Mouse (Mus musculus): Measurements from ENCODE around the gene Cdk12. TPM values are rescaled to one million over a fixed set of nuclear protein-coding genes. Genes with fewer than 3 reads are reported as not detected.
A peak's percentile ranks its signal among the peaks of the same experiment; 100 is the strongest.

Cdk12 gene
- polyA plus RNA-seq, 1 experiment, result 26.2 TPM

DNA sequence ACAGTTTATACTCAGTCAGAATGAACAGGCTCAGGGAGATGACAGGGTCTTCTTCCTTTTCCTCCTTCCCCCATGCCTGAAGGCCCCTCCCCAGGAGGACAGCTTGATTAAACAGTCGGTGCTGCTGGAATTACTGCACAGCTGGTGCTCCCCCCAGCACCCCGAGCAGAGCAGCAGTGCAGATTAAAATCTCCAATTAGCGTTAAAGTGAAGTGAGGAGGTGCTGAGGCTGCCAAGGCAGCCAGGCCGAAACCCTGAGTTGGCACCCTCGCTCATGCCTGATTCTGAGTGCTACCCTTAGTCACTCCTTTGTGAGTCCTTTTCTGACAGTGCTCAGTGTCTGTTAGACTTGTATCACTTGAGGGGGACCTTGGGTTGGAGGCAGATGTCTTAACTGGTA is 63.0 kb downstream of the Cdk12 start:
- TF ChIP-seq CTCF (IDR thresholded peaks at IDR 0.05; ENCODE audit: borderline replicate concordance, extremely low read depth, insufficient read depth, insufficient read length), result no peak
- TF ChIP-seq POLR2A (IDR thresholded peaks at IDR 0.05; ENCODE audit: borderline replicate concordance, extremely low read depth, insufficient read depth, insufficient read length, poor library complexity, severe bottlenecking), result no peak
- DNase-seq (ENCODE audit: low read depth), result peak; percentile 86

DNA sequence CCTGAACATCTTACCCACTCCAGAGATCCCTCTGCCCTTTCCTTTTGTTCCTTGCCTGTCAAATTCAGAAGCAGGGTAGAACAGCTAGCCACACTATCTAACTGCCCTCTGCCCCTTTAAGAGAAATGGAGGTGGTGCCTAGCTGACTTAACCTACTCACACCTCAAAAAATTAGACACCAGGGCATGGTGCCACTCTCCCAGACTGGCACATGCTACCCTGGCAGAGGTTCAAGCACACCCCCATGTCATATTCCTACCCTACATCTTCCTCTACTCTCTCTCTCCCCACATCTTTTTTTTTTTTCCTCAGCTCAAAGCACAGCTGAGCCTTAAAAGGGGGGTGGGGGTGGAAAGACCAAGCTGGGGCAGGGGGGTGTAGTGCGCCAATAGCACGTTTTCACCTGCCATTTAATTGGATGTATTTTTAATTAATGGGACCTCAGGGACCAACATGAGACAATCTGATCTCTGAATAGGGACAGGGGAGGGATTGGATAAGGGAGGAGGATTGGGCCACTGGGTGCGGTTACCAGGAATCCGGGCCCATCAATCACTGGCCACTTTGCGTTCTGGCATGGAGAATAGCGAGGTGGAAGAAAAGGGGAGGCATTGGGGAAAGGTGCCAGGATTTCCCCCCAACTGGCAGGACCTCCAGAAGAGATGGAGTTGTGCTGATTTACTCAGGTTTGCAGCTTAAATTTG is 64.0 kb downstream of the Cdk12 start:
- TF ChIP-seq CTCF (IDR thresholded peaks at IDR 0.05; ENCODE audit: borderline replicate concordance, extremely low read depth, insufficient read depth, insufficient read length), result no peak
- TF ChIP-seq POLR2A (IDR thresholded peaks at IDR 0.05; ENCODE audit: borderline replicate concordance, extremely low read depth, insufficient read depth, insufficient read length, poor library complexity, severe bottlenecking), result no peak
- peak; percentile 90 for DNase-seq (ENCODE audit: low read depth)

DNA sequence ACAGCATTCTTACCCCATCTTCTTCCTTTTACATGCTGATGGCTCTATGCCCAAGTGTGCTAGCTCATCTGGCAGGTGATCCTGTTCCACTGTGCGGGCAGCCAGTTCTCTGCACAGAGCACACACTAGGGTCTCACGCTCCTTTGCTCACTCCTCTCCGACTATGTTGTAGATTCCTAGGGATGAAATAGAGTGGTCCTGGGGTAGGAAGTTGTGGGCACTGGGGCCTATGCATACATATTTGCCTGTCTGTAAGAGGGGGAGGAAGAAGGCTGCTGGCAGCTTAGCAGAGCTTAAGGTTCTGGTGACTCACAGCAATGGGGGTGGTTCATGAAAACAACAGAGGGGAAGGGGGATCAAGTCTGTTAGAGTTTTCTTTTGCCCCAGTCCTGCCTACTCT is 67.2 kb downstream of the Cdk12 start:
- TF ChIP-seq POLR2A (IDR thresholded peaks at IDR 0.05; ENCODE audit: borderline replicate concordance, extremely low read depth, insufficient read depth, insufficient read length, poor library complexity, severe bottlenecking), result no peak
- TF ChIP-seq CTCF (IDR thresholded peaks at IDR 0.05; ENCODE audit: borderline replicate concordance, extremely low read depth, insufficient read depth, insufficient read length), result no peak
- DNase-seq (ENCODE audit: low read depth), result no peak

DNA sequence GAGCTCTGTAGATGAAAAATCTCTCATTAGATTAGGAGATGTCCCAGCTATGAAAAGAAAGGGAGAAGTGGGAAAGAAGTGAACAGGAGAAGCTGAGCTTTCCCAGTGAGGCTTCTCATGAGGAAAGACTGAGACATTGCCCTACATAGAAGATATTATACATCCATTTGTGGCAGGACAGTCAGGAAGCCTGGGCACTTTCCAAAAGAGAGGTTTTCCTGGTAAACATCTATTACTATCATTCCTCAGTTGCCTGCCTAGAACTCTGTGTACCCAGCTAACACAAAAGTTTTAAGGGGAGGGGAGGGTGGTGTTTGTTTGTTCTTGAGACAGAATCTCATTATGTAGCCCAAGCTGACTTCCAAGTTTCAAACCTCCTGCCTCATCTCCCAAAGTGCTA is 67.6 kb downstream of the Cdk12 start:
- no peak for DNase-seq (ENCODE audit: low read depth)
- TF ChIP-seq CTCF (IDR thresholded peaks at IDR 0.05; ENCODE audit: borderline replicate concordance, extremely low read depth, insufficient read depth, insufficient read length) (no peak), POLR2A (IDR thresholded peaks at IDR 0.05; ENCODE audit: borderline replicate concordance, extremely low read depth, insufficient read depth, insufficient read length, poor library complexity, severe bottlenecking) (no peak)

DNA sequence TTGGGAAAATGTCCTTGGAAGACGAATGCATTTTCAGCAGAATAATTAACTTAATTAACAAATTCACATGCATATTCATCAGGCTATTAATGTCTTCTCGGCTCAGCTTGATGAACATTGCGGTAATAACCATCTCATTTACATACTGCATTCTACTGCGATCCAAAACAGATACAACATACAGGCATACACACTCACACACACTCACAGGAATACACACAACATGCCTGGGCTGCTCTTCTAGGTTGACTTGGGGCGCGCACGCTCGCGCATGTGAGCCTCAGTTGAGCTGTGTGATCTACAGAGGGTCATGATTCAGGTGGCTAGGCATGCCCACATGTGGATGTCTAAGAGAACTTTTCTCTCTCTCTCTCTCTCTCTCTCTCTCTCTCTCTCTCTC is 80.9 kb downstream of the Cdk12 start:
- peak; percentile 93 for DNase-seq (ENCODE audit: low read depth)
- TF ChIP-seq CTCF (IDR thresholded peaks at IDR 0.05; ENCODE audit: borderline replicate concordance, extremely low read depth, insufficient read depth, insufficient read length), result no peak

DNA sequence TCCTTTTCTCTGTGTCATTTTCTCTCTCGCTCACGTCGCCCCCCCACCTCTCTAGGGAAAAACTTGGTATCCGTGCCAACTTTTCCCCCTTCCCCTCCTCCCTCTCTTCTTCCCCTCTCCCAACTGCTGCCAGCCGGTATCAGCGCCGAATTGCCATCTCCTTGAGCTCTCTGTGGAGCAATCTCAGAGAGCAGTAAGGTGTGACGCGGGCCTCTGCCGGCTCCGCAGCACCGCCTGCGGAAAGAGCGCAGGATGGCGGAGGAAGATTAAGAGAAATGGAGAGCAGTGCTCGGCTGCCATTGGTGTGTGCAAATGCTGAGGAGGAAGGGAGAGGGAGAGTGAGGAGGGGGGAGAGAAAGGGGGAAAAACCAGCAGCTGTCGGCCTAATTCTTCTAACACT is 81.4 kb downstream of the Cdk12 start:
- TF ChIP-seq POLR2A (IDR thresholded peaks at IDR 0.05; ENCODE audit: borderline replicate concordance, extremely low read depth, insufficient read depth, insufficient read length, poor library complexity, severe bottlenecking), result no peak
- TF ChIP-seq CTCF (IDR thresholded peaks at IDR 0.05; ENCODE audit: borderline replicate concordance, extremely low read depth, insufficient read depth, insufficient read length), result peak; percentile 24; the same call in 1 of the 2 replicates

DNA sequence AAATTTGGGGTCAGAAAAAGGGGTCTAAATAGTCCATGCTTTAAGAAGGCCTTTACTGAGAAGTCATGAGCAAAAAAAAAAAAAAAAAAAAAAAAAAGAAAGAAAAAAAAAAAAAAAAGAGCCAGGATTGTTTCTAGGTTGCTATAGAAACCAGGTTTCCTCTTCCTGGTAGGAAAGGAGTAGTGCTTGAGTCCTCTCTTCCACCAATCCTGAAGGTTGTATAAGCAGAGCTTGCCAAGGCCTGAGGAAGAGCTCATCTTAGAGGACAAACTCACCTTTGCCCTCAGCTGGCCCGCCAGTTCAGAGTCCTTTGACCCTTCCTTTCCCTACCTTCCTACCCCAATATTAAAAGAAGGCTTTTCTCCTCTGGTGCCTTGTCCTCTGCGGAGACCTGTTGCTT is 82.5 kb downstream of the Cdk12 start:
- TF ChIP-seq POLR2A (IDR thresholded peaks at IDR 0.05; ENCODE audit: borderline replicate concordance, extremely low read depth, insufficient read depth, insufficient read length, poor library complexity, severe bottlenecking) (no peak), CTCF (IDR thresholded peaks at IDR 0.05; ENCODE audit: borderline replicate concordance, extremely low read depth, insufficient read depth, insufficient read length) (no peak)
- no peak for DNase-seq (ENCODE audit: low read depth)

More for the DNA sequence above, 81.4 kb downstream of the Cdk12 start:
- DNase-seq (ENCODE audit: low read depth), result peak; percentile 96

DNA sequence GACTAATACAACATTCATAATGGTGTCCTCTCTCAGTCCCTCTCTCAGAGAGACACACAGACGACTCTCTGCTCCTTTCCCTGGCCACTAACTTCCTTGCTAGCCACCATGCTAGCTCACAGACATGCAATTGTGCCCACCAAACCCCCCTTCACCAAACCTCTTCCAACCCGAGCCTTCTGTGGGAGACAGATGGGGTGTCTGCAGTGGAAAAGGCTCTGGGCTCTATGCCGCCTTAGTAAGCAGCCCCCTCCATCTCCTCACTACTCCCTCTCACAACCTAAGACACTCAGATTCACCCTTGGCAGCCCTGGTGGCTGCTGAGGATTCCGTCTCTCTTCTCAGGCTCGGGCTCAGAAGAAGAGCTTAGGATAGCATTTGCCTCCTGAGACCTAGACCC is 84.7 kb downstream of the Cdk12 start:
- TF ChIP-seq POLR2A (IDR thresholded peaks at IDR 0.05; ENCODE audit: borderline replicate concordance, extremely low read depth, insufficient read depth, insufficient read length, poor library complexity, severe bottlenecking) (no peak), CTCF (IDR thresholded peaks at IDR 0.05; ENCODE audit: borderline replicate concordance, extremely low read depth, insufficient read depth, insufficient read length) (no peak)
- peak; percentile 89 for DNase-seq (ENCODE audit: low read depth)

DNA sequence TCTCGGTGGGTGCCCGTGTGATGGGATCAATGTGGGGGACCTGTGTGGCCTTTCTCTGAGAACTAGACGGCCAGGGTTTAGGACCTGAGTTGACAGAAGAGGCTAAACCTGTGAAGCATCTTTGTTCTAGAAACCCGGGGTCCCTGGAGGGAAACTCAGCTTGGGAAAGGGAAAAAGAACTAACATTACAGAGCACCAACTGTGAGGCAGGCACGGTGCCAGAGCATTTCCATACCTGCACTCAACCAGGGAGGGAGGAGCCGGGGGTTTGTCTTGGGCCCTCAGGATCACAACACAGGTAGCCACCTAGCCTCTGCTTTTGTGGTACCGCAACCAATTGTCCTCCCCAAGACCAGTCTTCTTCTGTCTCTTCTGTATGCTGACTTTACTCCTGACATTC is 85.1 kb downstream of the Cdk12 start:
- DNase-seq (ENCODE audit: low read depth), result peak; percentile 71

DNA sequence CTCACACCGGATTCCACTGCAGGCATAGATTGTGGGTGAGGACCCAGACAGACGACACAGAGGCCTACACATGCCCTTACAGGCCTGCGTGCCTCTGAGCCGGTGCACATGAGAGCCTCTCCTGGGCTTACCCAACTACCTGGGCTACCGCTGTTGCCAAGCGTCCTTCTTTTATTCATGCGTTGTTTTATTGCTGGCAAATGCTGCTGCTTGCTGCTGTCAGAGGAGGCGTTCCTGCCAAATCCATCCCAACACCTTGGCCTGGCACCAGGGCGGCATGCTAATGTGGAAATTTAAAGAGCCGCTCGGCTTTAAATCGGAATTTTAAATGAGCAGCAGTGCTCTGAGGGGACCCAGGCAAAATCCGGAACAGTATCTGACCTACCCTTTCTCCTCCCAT is 87.0 kb downstream of the Cdk12 start:
- peak; percentile 94 for DNase-seq (ENCODE audit: low read depth)
- TF ChIP-seq POLR2A (IDR thresholded peaks at IDR 0.05; ENCODE audit: borderline replicate concordance, extremely low read depth, insufficient read depth, insufficient read length, poor library complexity, severe bottlenecking) (no peak), CTCF (IDR thresholded peaks at IDR 0.05; ENCODE audit: borderline replicate concordance, extremely low read depth, insufficient read depth, insufficient read length) (no peak)

More for the DNA sequence above, 85.1 kb downstream of the Cdk12 start:
- no peak for TF ChIP-seq POLR2A (IDR thresholded peaks at IDR 0.05; ENCODE audit: borderline replicate concordance, extremely low read depth, insufficient read depth, insufficient read length, poor library complexity, severe bottlenecking)
- no peak for TF ChIP-seq CTCF (IDR thresholded peaks at IDR 0.05; ENCODE audit: borderline replicate concordance, extremely low read depth, insufficient read depth, insufficient read length)

DNA sequence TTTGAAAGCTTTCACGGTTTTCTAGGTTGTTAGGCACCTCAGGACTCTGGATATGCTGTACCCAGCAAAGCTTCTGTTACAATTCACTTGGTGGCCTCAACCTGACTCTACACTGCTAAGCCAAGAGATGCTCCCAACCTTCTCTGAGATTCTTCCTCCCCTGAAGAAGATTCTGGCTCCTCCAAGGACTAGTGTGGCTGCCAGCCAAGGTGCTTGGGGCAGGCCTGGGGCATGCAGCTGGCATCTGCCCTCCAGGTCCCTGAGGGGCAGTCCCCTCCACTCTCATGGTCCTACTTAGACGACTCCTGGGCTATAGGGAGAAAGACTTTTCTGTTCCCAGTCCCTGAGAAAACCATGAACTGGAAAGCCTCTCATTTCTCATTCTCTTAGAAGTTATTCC is 88.0 kb downstream of the Cdk12 start:
- TF ChIP-seq CTCF (IDR thresholded peaks at IDR 0.05; ENCODE audit: borderline replicate concordance, extremely low read depth, insufficient read depth, insufficient read length), result no peak
- TF ChIP-seq POLR2A (IDR thresholded peaks at IDR 0.05; ENCODE audit: borderline replicate concordance, extremely low read depth, insufficient read depth, insufficient read length, poor library complexity, severe bottlenecking), result no peak
- no peak for DNase-seq (ENCODE audit: low read depth)

DNA sequence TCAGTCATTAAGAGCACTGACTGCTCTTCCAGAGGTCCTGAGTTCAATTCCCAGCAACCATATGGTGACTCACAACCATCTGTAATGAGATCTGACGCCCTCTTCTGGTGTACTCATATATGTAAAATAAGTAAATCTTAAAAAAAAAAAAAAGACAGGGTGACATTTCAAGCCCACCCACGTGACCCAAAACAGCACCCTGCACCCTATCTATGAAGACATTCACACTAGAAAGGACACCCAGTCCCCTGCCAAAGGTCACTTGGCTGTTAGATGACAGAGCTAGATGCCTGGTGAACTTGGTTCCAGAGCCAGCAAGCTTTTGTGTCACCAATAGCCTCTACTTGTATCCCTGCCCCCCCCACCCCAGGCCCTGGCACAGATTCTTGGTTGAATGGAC is 90.2 kb downstream of the Cdk12 start:
- no peak for DNase-seq (ENCODE audit: low read depth)
- no peak for TF ChIP-seq CTCF (IDR thresholded peaks at IDR 0.05; ENCODE audit: borderline replicate concordance, extremely low read depth, insufficient read depth, insufficient read length)
- no peak for TF ChIP-seq POLR2A (IDR thresholded peaks at IDR 0.05; ENCODE audit: borderline replicate concordance, extremely low read depth, insufficient read depth, insufficient read length, poor library complexity, severe bottlenecking)
